Mouse (Mus musculus): Measurements from ENCODE around the gene Rbfox1.

GRCm38 (mm10) chr16:5917937-5918336 lies 32.8 kb downstream of the Rbfox1 start:
- no peak for TF ChIP-seq USF1 (IDR thresholded peaks at IDR 0.05; ENCODE audit: low read depth)
- TF ChIP-seq CEBPB (IDR thresholded peaks at IDR 0.05; ENCODE audit: low read depth), result no peak
- no peak for TF ChIP-seq CTCF (IDR thresholded peaks at IDR 0.05; ENCODE audit: control insufficient read depth, insufficient read depth, insufficient read length)
- no peak for TF ChIP-seq MYOG (IDR thresholded peaks at IDR 0.05; ENCODE audit: control insufficient read depth, extremely low read depth, insufficient read length)
- TF ChIP-seq FOSL1 (IDR thresholded peaks at IDR 0.05; ENCODE audit: insufficient read depth, low read length, poor library complexity, severe bottlenecking), result no peak
- no peak for TF ChIP-seq MAX (IDR thresholded peaks at IDR 0.05)

Data from C2C12 (cell line).